Comparison of ENCODE assay signal across 11 mouse cellular contexts in the genomic region with DNA sequence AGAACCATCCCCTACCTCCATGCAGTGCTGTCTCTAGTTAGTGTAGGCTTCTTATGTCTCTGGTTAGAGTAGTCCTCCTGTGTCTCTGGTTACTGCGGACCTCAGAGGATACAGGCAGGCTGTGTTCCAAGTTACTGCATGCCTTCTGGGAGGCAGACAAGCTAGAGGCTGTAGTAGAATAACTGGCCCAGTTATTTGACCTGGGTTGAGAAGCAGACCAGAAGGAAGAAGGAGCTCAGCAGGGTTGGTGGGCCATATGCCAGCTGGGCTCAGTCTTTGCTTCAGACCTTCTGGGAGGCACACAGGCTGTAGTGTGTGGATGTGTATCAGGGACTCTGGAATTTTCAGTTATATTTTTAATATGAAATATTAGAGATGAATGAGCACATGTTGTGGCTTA.
"Had no signal": no experiment of that assay in that cellular context is flagged by ENCODE, and none has a peak within 500 bp of the region (broad histone marks: within the 10 kb centered on the region; RNA-seq: fewer than 3 reads in every experiment).

No protein-coding gene starts in this region.

- DNase-seq: kidney, postnatal 10 days; kidney, postnatal 36 days; layer of hippocampus, postnatal 36 days; liver; lung, adult 18-20 months; lung, postnatal 10 days; lung, postnatal 36 days; retina, postnatal 1 day; right cerebral cortex, postnatal 25 days; spleen, adult 18-20 months; thymus, postnatal 25 days had no signal
